Mouse (Mus musculus) heart, embryonic 10.5 days (tissue): ENCODE results near the gene Fhad1. TPM values are rescaled to one million over a fixed set of nuclear protein-coding genes. Genes with fewer than 3 reads are reported as not detected.
A peak's percentile ranks its signal among the peaks of the same experiment; 100 is the strongest.

Experiments used
- DNase-seq: peaks from one replicate; pipeline ENCODE4 v3.0.0-alpha.2; 2017; ENCODE audit warnings: low spot score
- H3K27ac ChIP-seq: fragments of 300-500 bp; sonication (generic); 2 replicates; pipeline ENCODE4 v1.5.1; 2016; ENCODE audit warnings: mild to moderate bottlenecking
- H3K27me3 ChIP-seq: fragments of 300-500 bp; sonication (generic); 2 replicates; pipeline ENCODE4 v1.6.1; 2016; ENCODE audit warnings: mild to moderate bottlenecking; ENCODE audit not compliant: poor library complexity, insufficient read depth, severe bottlenecking
- H3K36me3 ChIP-seq: fragments of 300-500 bp; sonication (generic); 2 replicates; pipeline ENCODE4 v1.6.1; 2016; ENCODE audit warnings: mild to moderate bottlenecking, moderate library complexity
- H3K4me1 ChIP-seq: fragments of 300-500 bp; sonication (generic); 2 replicates; pipeline ENCODE4 v1.6.1; 2016; ENCODE audit warnings: mild to moderate bottlenecking
- H3K4me3 ChIP-seq: fragments of 300-500 bp; sonication (generic); 2 replicates; pipeline ENCODE4 v1.5.1; 2016; ENCODE audit warnings: mild to moderate bottlenecking, moderate library complexity
- H3K9me3 ChIP-seq: fragments of 300-500 bp; sonication (generic); 2 replicates; pipeline ENCODE4 v1.6.1; 2016; ENCODE audit warnings: mild to moderate bottlenecking, moderate library complexity
- WGBS: fragments of 180-500 bp; shearing (Covaris S2); methylation state at CpG from one replicate; pipeline ENCODE4 v1.1.7; 2016; 5-methylcytosine and 5-hydroxymethylcytosine counted together
- polyA plus RNA-seq: library from polyadenylated mRNA; unstranded; fragments of >200 nt; fragmentation: Nextera tagmentation; extraction: Ambion mirVana; gene quantifications from 2 replicates; pipeline ENCODE4 v1.2.1, GENCODE M21; 2016

Fhad1 gene
- polyA plus RNA-seq, 1 experiment from 2014 or later = 3.4 TPM

DNA sequence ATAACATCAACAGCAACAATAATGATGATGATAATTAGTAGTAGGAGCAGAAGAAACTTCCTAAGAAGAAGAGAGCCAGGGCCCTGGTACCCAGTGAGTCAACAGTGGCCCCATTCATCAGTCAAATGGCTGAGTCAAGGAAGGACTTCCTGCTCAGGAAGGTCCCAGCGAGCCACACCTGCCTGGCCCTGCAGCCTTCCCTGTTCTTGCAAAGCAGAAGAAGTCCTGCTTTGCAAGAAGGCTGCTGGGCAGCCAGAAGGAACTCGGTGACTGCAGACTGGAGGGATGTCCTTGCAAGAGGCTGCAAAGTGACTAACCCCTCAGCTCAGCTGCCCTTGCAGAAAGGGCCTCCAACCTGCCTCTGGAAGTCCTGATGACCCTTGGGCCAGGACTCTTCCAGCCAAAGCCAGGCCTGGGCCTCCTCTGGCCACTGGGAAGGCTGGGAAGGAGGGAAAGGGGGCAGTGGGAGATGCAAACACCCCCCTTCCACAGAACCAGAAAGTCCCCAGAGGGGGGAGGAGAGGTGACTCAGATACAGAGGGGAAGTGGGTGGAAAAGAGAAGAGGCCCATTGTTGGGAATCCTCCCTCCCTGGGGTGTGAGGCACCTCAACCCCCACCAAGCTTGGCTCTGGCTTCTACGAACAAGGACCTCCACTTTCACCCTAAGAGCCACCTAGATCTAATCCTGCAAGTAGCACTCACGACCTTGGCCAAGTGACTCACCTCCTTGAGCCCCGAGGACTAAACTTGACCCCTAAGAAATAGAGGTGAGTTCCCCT is 145.3 kb downstream of the Fhad1 start:
- no peak for DNase-seq
- H3K4me3 ChIP-seq = peak overlapping the region; percentile 29; the same call in 1 of the 2 replicates
- peaks cover 59% of the 10 kb centered on the region for H3K36me3 ChIP-seq
- H3K4me1 ChIP-seq = peaks cover 89% of the 10 kb centered on the region
- 68% methylated on average over 5 of the region's 5 CpGs for WGBS
- no peaks in the 10 kb centered on the region for H3K9me3 ChIP-seq
- H3K27ac ChIP-seq = peak overlapping the region; percentile 74
- no peaks in the 10 kb centered on the region for H3K27me3 ChIP-seq

DNA sequence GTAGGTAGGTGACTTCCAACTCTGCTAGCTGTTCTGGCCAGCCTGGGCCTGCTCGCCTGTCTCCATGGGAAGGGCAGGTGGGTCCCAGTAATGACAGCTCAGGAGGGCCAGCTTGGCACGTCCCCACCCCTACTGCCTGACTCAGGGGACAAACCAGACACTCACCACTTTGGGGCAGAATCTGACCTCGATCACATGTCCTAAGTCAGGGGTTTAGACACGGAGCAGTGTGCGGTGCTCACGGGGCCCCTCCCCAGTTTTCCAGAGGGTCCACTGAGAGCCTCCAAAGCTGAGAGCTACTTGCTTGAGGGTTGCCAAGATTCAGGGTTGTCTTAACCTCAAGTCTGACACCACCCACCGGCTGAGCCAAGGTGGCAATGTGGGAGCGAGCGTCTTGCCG is 146.8 kb downstream of the Fhad1 start:
- peak overlapping the region; percentile 85 for H3K27ac ChIP-seq
- WGBS = 80% methylated on average over 10 of the region's 10 CpGs
- H3K36me3 ChIP-seq = peaks cover 71% of the 10 kb centered on the region
- H3K4me1 ChIP-seq = peaks cover 91% of the 10 kb centered on the region
- H3K4me3 ChIP-seq = no peak overlapping the region
- H3K27me3 ChIP-seq = no peaks in the 10 kb centered on the region
- H3K9me3 ChIP-seq = no peaks in the 10 kb centered on the region
- DNase-seq = no peak

DNA sequence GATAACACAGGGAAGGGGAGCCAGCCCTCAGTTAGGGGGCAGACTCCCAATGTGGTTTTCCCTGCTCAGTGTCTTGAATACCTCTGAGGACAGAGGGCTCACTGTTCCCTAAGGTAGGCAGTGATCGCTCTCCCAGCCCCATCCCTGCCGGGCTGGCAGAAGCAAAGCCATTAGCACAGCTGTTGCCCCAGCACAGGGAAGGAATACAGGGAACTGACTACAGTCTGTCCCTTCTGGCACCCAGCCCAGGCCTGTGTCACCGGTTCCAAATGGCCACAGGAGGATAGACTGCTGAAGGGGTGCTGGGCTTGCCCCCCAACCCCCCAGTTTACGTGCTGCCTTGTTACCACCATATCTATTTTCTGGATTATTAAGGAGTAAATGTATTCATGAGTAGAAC is 147.4 kb downstream of the Fhad1 start:
- WGBS = 34% methylated on average over 4 of the region's 4 CpGs

DNA sequence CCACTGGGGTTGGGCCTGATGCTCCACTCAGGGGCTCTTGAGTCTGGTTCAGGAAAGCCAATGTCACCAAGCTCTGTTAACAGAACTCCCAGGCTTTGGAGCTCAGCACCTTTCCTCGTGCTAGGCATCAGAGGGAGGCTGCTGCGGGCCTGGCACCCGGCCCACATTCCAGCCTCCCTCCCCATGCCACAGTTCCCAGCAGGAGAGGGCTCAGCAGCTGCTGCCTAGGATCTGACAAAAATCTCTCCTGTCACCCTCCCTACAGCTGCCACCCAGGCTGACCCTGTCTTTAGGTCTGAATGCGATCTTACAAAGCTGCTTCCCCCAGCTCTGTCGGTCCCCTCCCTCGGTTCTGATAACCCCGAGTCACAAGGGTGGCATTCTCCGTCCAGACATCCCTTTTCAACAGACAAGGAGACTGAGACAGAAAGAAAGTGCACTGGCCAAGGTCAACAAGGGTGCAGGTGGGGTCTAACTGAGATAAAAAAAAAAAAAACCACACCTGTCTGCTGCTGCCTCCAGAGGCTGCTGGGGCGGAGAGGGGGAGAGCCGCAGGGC is 147.9 kb downstream of the Fhad1 start:
- peaks cover 84% of the 10 kb centered on the region for H3K4me1 ChIP-seq
- DNase-seq = no peak

More for the DNA sequence above, 147.4 kb downstream of the Fhad1 start:
- no peak for DNase-seq
- Histone ChIP-seq H3K4me3 (peak overlapping the region; percentile 28), H3K4me1 (peaks cover 89% of the 10 kb centered on the region), H3K27me3 (no peaks in the 10 kb centered on the region), H3K36me3 (peaks cover 77% of the 10 kb centered on the region), H3K27ac (peak overlapping the region; percentile 85), H3K9me3 (no peaks in the 10 kb centered on the region)

DNA sequence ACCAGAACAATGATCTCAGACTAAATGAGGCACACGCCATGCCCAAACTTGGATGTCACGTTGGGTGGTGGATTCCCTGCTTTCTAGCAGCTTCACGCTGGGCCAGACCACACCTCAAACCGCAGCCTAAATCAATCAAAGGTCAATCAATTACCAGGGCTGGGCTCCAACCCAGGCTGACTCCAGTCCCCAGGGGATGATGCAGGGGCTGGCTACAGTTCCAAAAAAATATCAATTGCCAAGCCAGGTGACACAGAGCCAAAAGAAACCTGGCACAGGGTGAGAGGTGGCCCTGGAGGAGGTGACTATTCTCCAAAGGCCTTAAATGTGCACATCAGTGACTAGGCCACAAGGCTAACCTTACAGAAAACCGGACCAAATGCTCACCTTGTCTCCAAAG is 149.3 kb downstream of the Fhad1 start:
- no peak for DNase-seq
- H3K9me3 ChIP-seq = no peaks in the 10 kb centered on the region
- peaks cover 80% of the 10 kb centered on the region for H3K36me3 ChIP-seq
- peaks cover 70% of the 10 kb centered on the region for H3K4me1 ChIP-seq
- 92% methylated on average over 5 of the region's 5 CpGs for WGBS
- H3K27ac ChIP-seq = no peak overlapping the region
- no peak overlapping the region for H3K4me3 ChIP-seq
- H3K27me3 ChIP-seq = no peaks in the 10 kb centered on the region

More for the DNA sequence above, 147.9 kb downstream of the Fhad1 start:
- 12% methylated on average over 10 of the region's 10 CpGs for WGBS
- Histone ChIP-seq H3K27ac (peak overlapping the region; percentile 85), H3K9me3 (no peaks in the 10 kb centered on the region), H3K27me3 (no peaks in the 10 kb centered on the region), H3K4me3 (peak overlapping the region; percentile 28), H3K36me3 (peaks cover 78% of the 10 kb centered on the region)

DNA sequence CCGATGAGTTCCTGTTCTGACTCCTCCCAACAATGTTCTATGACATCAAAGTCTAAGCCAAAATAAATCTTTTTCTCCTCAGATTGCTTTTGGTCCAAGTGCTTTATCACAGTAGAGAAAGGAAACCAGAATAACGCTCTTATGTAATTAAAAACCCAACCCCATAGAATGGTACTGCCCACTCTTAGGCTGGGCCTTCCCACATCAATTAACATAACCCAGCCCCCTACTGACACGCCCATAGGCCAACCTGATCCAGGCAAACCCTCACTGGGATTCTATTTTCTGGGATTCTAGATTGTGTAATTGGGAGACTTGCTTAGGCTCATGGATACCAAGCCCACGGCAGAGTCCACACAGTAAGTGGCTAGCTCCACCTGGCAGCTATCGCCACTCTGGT is 149.9 kb downstream of the Fhad1 start:
- no peaks in the 10 kb centered on the region for H3K9me3 ChIP-seq
- no peak for DNase-seq
- H3K27ac ChIP-seq = no peak overlapping the region
- WGBS = 92% methylated on average over 5 of the region's 5 CpGs
- H3K4me1 ChIP-seq = peaks cover 64% of the 10 kb centered on the region
- no peak overlapping the region for H3K4me3 ChIP-seq
- H3K36me3 ChIP-seq = peaks cover 80% of the 10 kb centered on the region
- no peaks in the 10 kb centered on the region for H3K27me3 ChIP-seq

DNA sequence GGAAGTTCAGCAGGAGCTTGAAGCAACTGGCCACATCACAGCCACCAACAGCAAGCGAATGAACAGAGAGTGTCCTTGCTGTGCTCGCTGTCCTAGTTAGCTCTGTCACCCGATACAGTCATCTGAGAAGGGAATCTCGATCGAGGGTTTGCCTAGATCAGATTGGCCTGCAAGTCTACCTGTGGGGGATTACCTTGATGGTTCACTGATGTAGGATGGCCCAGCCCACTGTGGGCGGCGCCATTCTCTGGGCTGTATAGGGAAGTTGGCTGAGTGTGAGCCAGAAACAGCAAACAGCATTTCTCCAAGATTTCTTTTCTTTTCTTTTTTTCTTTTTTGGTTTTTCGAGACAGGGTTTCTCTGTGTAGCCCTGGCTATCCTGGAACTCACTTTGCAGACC is 150.4 kb downstream of the Fhad1 start:
- Histone ChIP-seq H3K9me3 (no peaks in the 10 kb centered on the region), H3K4me3 (no peak overlapping the region), H3K36me3 (peaks cover 80% of the 10 kb centered on the region), H3K27me3 (no peaks in the 10 kb centered on the region), H3K27ac (no peak overlapping the region), H3K4me1 (peaks cover 59% of the 10 kb centered on the region)
- 92% methylated on average over 8 of the region's 8 CpGs for WGBS
- DNase-seq = no peak

DNA sequence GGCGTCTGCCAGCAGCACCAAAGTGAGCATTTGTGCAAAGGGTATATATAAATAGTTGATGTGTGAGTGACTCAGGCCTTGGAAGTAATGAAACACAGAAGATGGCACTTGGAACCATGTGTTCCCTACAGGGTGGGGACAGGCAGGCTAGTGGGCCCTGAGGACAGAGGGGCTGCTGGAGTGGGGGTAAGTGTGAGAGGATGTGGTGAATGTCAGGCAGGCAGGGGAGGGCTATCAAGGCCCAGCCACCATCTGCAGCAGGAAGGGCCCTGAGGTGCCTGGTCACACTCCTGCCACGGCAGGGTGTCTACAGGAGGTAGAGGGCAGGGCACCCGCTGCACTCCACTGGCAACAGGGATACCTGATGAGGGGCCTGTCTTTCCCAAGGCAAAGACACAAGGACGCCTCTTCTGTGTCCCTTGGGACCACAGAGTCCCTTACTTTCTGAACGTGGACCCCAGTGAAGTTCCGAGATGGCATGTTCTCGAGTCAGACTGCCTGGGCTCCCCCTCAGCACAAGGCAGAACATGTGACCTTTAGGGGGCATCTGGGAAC is 151.1 kb downstream of the Fhad1 start:
- peak overlapping the region; percentile 37 for H3K27ac ChIP-seq
- H3K4me3 ChIP-seq = no peak overlapping the region
- DNase-seq = no peak
- H3K36me3 ChIP-seq = peaks cover 80% of the 10 kb centered on the region
- H3K9me3 ChIP-seq = no peaks in the 10 kb centered on the region
- H3K27me3 ChIP-seq = no peaks in the 10 kb centered on the region
- WGBS = 84% methylated on average over 7 of the region's 7 CpGs
- peaks cover 52% of the 10 kb centered on the region for H3K4me1 ChIP-seq

DNA sequence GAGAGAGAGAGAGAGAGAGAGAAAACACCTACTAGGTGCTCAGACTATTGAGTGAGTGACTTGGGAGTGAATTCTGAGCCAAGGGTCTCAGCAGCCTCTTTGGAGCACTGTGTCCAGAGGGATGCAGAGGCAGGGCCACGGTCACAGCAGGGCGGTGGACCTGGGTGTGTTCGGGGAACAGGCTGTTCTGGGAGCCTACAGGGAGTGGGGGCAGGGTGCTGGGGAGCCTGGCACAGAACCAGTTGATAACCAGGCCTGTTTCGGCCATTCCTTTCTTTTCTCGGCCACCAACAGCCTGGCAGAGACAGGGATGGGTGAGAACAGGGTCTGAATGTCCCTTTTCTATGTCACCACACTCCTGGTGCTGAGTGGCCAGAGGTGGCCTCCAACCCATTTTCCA is 152.0 kb downstream of the Fhad1 start:
- Histone ChIP-seq H3K27me3 (no peaks in the 10 kb centered on the region), H3K9me3 (no peaks in the 10 kb centered on the region), H3K27ac (peak overlapping the region; percentile 37), H3K36me3 (peaks cover 77% of the 10 kb centered on the region), H3K4me1 (peaks cover 44% of the 10 kb centered on the region), H3K4me3 (no peak overlapping the region)
- WGBS = 87% methylated on average over 5 of the region's 5 CpGs
- no peak for DNase-seq

DNA sequence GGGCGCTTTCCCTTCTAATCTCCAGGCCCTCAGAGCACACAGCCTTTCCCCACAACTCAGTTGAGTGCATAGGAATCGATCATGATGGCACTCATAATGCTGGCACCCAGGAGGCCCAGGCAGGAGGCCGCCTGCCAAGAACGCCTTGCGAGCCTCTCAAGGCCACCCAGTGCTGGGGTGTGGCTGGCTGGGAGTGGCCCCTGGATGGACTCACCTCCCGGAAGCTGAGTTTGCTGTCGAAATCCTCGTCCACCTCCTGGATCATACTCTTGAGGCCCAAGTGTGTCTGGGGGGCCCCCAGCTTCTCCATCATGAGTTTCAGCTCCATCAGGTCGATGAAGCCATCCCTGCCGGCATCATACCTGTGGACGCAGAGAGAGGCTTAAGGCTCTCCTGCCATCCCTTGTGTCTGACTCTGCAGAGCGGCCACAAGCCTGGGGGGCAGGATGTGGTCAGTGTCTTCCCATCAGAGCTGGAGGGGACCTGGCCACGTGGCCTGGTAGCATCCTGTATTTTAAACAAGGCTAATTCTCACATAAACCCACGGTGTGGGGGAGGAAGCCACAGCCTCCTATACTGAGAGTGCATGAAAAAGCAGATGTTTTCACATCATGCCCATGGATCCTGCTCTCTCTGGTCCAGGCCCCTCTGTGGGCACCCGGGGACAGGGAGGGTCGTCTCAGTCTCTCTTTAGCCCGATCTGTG is 153.1 kb downstream of the Fhad1 start:
- H3K27ac ChIP-seq = no peak overlapping the region
- no peak overlapping the region for H3K4me3 ChIP-seq
- peaks cover 73% of the 10 kb centered on the region for H3K36me3 ChIP-seq
- H3K4me1 ChIP-seq = peaks cover 38% of the 10 kb centered on the region
- no peaks in the 10 kb centered on the region for H3K9me3 ChIP-seq
- H3K27me3 ChIP-seq = no peaks in the 10 kb centered on the region
- DNase-seq = no peak
- 90% methylated on average over 17 of the region's 17 CpGs for WGBS

DNA sequence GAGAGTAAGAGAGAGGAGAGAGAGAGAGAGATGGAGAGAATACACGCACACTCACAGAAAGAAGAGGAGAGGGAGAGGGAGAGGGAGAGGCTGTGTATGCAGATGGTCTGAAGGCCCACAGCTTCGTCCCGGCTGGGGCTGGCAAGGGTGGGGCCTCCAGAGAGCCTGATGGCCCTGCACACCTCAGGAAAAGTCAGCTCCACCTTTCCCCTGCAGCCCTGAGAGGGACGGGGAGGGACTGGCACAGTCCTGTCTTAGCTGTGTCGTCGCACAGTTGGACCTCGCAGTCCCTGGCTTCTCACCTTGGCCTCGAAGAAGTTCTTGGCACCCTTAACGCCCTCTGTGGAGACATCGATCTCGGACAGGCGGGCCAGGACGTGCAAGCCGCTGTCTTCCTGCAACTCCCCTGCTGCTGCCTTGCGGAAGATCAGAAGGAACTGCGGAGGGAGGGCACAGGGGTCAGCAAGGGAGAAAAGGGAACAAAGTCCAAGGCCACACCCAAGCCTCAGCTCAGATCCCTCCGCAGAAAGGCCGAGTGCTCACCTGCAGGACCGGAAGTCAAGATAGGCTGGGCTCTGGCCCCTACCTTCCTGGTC is 154.5 kb downstream of the Fhad1 start:
- Histone ChIP-seq H3K27ac (no peak overlapping the region; the same call in 1 of the 2 replicates), H3K36me3 (peaks cover 65% of the 10 kb centered on the region), H3K27me3 (no peaks in the 10 kb centered on the region), H3K9me3 (no peaks in the 10 kb centered on the region), H3K4me3 (no peak overlapping the region), H3K4me1 (peaks cover 24% of the 10 kb centered on the region)
- DNase-seq = no peak
- WGBS = 74% methylated on average over 19 of the region's 19 CpGs

DNA sequence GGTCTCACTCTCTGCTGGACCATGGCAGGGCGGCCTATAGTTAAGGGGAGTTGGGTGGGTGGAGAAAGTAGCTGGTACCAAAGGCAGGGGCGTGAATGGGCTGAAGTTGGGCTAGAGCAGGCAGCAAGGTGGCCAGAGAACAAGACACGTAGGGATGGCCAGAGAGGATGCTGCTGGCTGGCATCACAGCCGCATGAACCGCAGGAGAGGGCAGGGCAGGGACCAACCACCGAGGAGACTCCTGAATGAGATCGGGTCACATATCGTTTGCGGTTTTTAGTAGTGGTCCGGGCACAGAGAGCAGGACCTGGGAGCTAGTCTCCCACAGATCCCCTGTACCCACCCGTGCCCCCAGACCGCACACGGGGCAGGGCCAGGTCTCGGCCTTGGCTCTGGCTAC is 155.5 kb downstream of the Fhad1 start:
- H3K9me3 ChIP-seq = no peaks in the 10 kb centered on the region
- H3K36me3 ChIP-seq = peaks cover 57% of the 10 kb centered on the region
- no peak overlapping the region for H3K27ac ChIP-seq
- DNase-seq = no peak
- 94% methylated on average over 14 of the region's 14 CpGs for WGBS
- no peak overlapping the region for H3K4me3 ChIP-seq
- no peaks in the 10 kb centered on the region for H3K27me3 ChIP-seq
- peaks cover 21% of the 10 kb centered on the region for H3K4me1 ChIP-seq
